Mouse (Mus musculus) intestine, embryonic 14.5 days (tissue): ENCODE measurements around the gene Rgs3. TPM values are rescaled to one million over a fixed set of nuclear protein-coding genes. Genes with fewer than 3 reads are reported as not detected.
A peak's percentile ranks its signal among the peaks of the same experiment; 100 is the strongest.

Experiments
- ATAC-seq: fragments of 200-750 bp; cut with Nextera tagmentation; replicated peaks from 2 replicates; pipeline ENCODE4 v1.8.0; 2017; ENCODE audit warnings: low read depth, moderate number of reproducible peaks, moderate TSS enrichment, moderate library complexity; ENCODE audit not compliant: low FRiP score, low TSS enrichment
- DNase-seq: peaks from one replicate; pipeline ENCODE4 v3.0.0-alpha.2; 2018; ENCODE audit warnings: low spot score
- H3K27ac ChIP-seq: fragments of 300-500 bp; sonication (generic); 2 replicates; pipeline ENCODE4 v1.5.1; 2014; ENCODE audit warnings: low read depth, mild to moderate bottlenecking, control low read depth
- H3K27me3 ChIP-seq: fragments of 300-500 bp; sonication (generic); replicated peaks from 2 replicates; pipeline ENCODE4 v1.6.1; 2014; ENCODE audit warnings: low read length, control low read depth; ENCODE audit not compliant: control insufficient read depth, insufficient read depth
- H3K36me3 ChIP-seq: fragments of 300-500 bp; sonication (generic); 2 replicates; pipeline ENCODE4 v1.6.1; 2014; ENCODE audit warnings: low read length, control low read depth; ENCODE audit not compliant: control insufficient read depth, insufficient read depth
- H3K4me1 ChIP-seq: fragments of 300-500 bp; sonication (generic); replicated peaks from 2 replicates; pipeline ENCODE4 v1.6.1; 2014; ENCODE audit warnings: low read length, control low read depth, mixed read lengths; ENCODE audit not compliant: control insufficient read depth, insufficient read depth
- H3K4me2 ChIP-seq: fragments of 300-500 bp; sonication (generic); 2 replicates; pipeline ENCODE4 v1.6.1; 2014; ENCODE audit warnings: low read length
- H3K4me3 ChIP-seq: fragments of 300-500 bp; sonication (generic); 2 replicates; pipeline ENCODE4 v1.5.1; 2014; ENCODE audit warnings: low read depth, low read length, control low read depth, mixed read lengths
- H3K9ac ChIP-seq: fragments of 300-500 bp; sonication (generic); 2 replicates; pipeline ENCODE4 v1.6.1; 2014; ENCODE audit warnings: mild to moderate bottlenecking, low read length
- H3K9me3 ChIP-seq: fragments of 300-500 bp; sonication (generic); 2 replicates; pipeline ENCODE4 v1.6.1; 2016; ENCODE audit warnings: low read length, control low read depth; ENCODE audit not compliant: control insufficient read depth
- WGBS: fragments of 180-500 bp; shearing (Covaris S2); extraction: QIAGEN DNeasy Blood & Tissue Kit; methylation state at CpG from one replicate; pipeline ENCODE4 v1.1.7; 2014; 5-methylcytosine and 5-hydroxymethylcytosine counted together
- polyA plus RNA-seq: library from polyadenylated mRNA; unstranded; fragments of >200 nt; fragmentation: Nextera tagmentation; extraction: Ambion mirVana; gene quantifications from 2 replicates; pipeline ENCODE4 v1.2.1, GENCODE M21; 2014

The Rgs3 gene
- polyA plus RNA-seq, 1 experiment from 2014 or later, result 35.0 TPM

- H3K4me3 ChIP-seq, result no peak overlapping the region
- DNase-seq (no peak), ATAC-seq (no peak)
- no peaks in the 10 kb centered on the region for H3K9me3 ChIP-seq
- no peaks in the 10 kb centered on the region for H3K27me3 ChIP-seq
- no peak overlapping the region for H3K4me2 ChIP-seq
- no peak overlapping the region for H3K27ac ChIP-seq
- WGBS, result 86% methylated on average over 4 of the region's 4 CpGs
- peaks cover 16% of the 10 kb centered on the region for H3K4me1 ChIP-seq
- H3K36me3 ChIP-seq, result no peaks in the 10 kb centered on the region
- H3K9ac ChIP-seq, result no peak overlapping the region
Measured at GRCm38 (mm10) chr4:62603607-62604006, 44.0 kb downstream of the Rgs3 start.

- no peaks in the 10 kb centered on the region for H3K9me3 ChIP-seq
- ATAC-seq (no peak), DNase-seq (no peak)
- 64% methylated on average over 4 of the region's 4 CpGs for WGBS
- H3K4me1 ChIP-seq, result peaks cover 16% of the 10 kb centered on the region
- H3K4me3 ChIP-seq, result no peak overlapping the region
- H3K9ac ChIP-seq, result no peak overlapping the region
- no peak overlapping the region for H3K4me2 ChIP-seq
- no peaks in the 10 kb centered on the region for H3K27me3 ChIP-seq
- no peak overlapping the region for H3K27ac ChIP-seq
- no peaks in the 10 kb centered on the region for H3K36me3 ChIP-seq
Measured at GRCm38 (mm10) chr4:62604094-62604493, 44.4 kb downstream of the Rgs3 start.

GRCm38 (mm10) chr4:62605856-62606541, 46.4 kb downstream of the Rgs3 start:
- 0 out of 2 replicates have a peak overlapping the region, but pooled peaks have one; percentile 33 for H3K27ac ChIP-seq
- no peaks in the 10 kb centered on the region for H3K36me3 ChIP-seq
- no peak overlapping the region for H3K4me2 ChIP-seq
- no peaks in the 10 kb centered on the region for H3K9me3 ChIP-seq
- 86% methylated on average over 9 of the region's 9 CpGs for WGBS
- H3K27me3 ChIP-seq, result no peaks in the 10 kb centered on the region
- H3K4me3 ChIP-seq, result no peak overlapping the region
- no peak overlapping the region for H3K9ac ChIP-seq
- ATAC-seq (no peak), DNase-seq (no peak)
- peaks cover 29% of the 10 kb centered on the region for H3K4me1 ChIP-seq

- no peak for ATAC-seq
- WGBS, result 43% methylated on average over 7 of the region's 7 CpGs
- DNase-seq, result no peak
- Histone ChIP-seq H3K9me3 (no peaks in the 10 kb centered on the region), H3K27me3 (no peaks in the 10 kb centered on the region), H3K4me3 (no peak overlapping the region), H3K4me1 (peaks cover 29% of the 10 kb centered on the region), H3K4me2 (no peak overlapping the region), H3K27ac (0 out of 2 replicates have a peak overlapping the region, but pooled peaks have one; percentile 33), H3K9ac (no peak overlapping the region), H3K36me3 (no peaks in the 10 kb centered on the region)
Measured at GRCm38 (mm10) chr4:62606542-62606882, 46.9 kb downstream of the Rgs3 start.

GRCm38 (mm10) chr4:62606905-62607304, 47.3 kb downstream of the Rgs3 start:
- Histone ChIP-seq H3K27me3 (no peaks in the 10 kb centered on the region), H3K9ac (no peak overlapping the region), H3K9me3 (no peaks in the 10 kb centered on the region), H3K4me1 (peaks cover 29% of the 10 kb centered on the region), H3K4me2 (no peak overlapping the region), H3K4me3 (no peak overlapping the region), H3K36me3 (no peaks in the 10 kb centered on the region), H3K27ac (no peak overlapping the region; the same call in 1 of the 2 replicates)
- whole genome bisulfite sequencing, result 70% methylated on average over 7 of the region's 7 CpGs
- ATAC-seq, result no peak
- DNase-seq, result no peak

GRCm38 (mm10) chr4:62607345-62607744, 47.7 kb downstream of the Rgs3 start:
- ATAC-seq (no peak), DNase-seq (no peak)
- H3K4me3 ChIP-seq, result no peak overlapping the region
- 23% methylated on average over 9 of the region's 9 CpGs for WGBS
- no peaks in the 10 kb centered on the region for H3K9me3 ChIP-seq
- no peaks in the 10 kb centered on the region for H3K27me3 ChIP-seq
- no peak overlapping the region for H3K4me2 ChIP-seq
- H3K4me1 ChIP-seq, result peaks cover 33% of the 10 kb centered on the region
- H3K9ac ChIP-seq, result no peak overlapping the region
- H3K36me3 ChIP-seq, result no peaks in the 10 kb centered on the region
- H3K27ac ChIP-seq, result no peak overlapping the region; the same call in 1 of the 2 replicates

- Histone ChIP-seq H3K9ac (no peak overlapping the region), H3K36me3 (no peaks in the 10 kb centered on the region), H3K27ac (no peak overlapping the region), H3K4me1 (peaks cover 38% of the 10 kb centered on the region), H3K4me2 (no peak overlapping the region), H3K9me3 (no peaks in the 10 kb centered on the region), H3K27me3 (no peaks in the 10 kb centered on the region), H3K4me3 (no peak overlapping the region)
- DNase-seq (no peak), ATAC-seq (no peak)
- 80% methylated on average over 6 of the region's 6 CpGs for WGBS
Measured at GRCm38 (mm10) chr4:62607805-62608204, 48.2 kb downstream of the Rgs3 start.

- no peak overlapping the region for H3K4me3 ChIP-seq
- 84% methylated on average over 4 of the region's 4 CpGs for WGBS
- H3K9me3 ChIP-seq, result no peaks in the 10 kb centered on the region
- H3K4me1 ChIP-seq, result peaks cover 52% of the 10 kb centered on the region
- H3K27ac ChIP-seq, result 0 out of 2 replicates have a peak overlapping the region, but pooled peaks have one; percentile 69
- ATAC-seq (no peak), DNase-seq (no peak)
- H3K4me2 ChIP-seq, result no peak overlapping the region
- no peaks in the 10 kb centered on the region for H3K27me3 ChIP-seq
- H3K9ac ChIP-seq, result no peak overlapping the region
- no peaks in the 10 kb centered on the region for H3K36me3 ChIP-seq
Measured at GRCm38 (mm10) chr4:62609333-62609732, 49.7 kb downstream of the Rgs3 start.

- Histone ChIP-seq H3K4me2 (no peak overlapping the region), H3K27ac (peak overlapping the region; percentile 69; the same call in 1 of the 2 replicates), H3K9ac (no peak overlapping the region), H3K9me3 (no peaks in the 10 kb centered on the region), H3K27me3 (no peaks in the 10 kb centered on the region), H3K4me3 (no peak overlapping the region), H3K4me1 (peaks cover 52% of the 10 kb centered on the region), H3K36me3 (no peaks in the 10 kb centered on the region)
- DNase-seq (no peak), ATAC-seq (peak; percentile 41; the same call in 1 of the 2 replicates)
- 34% methylated on average over 16 of the region's 16 CpGs for WGBS
Measured at GRCm38 (mm10) chr4:62610142-62610675, 50.6 kb downstream of the Rgs3 start.
